Mouse (Mus musculus) CH12.LX (cell line): ENCODE results near the gene Elavl2.

Experiments used
- CHD1 ChIP-seq: IDR thresholded peaks from 2 replicates; pipeline ENCODE4 v1.6.1; 2012; ENCODE audit warnings: low read depth, low read length, improper control_type of control experiment, inconsistent platforms
- CTCF ChIP-seq, 2 experiments: IDR thresholded peaks in 1 of 2; conservative IDR thresholded peaks in 1 of 2; 2 replicates each; pipeline ENCODE4 v1.5.1; 2011 to 2012; ENCODE audit warnings: low read depth in 2 of 2, low read length in 2 of 2, improper control_type of control experiment in 1 of 2, inconsistent platforms in 1 of 2, mild to moderate bottlenecking in 1 of 2, moderate library complexity in 1 of 2
- MAX ChIP-seq: IDR thresholded peaks from 2 replicates; pipeline ENCODE4 v1.6.1; 2011; ENCODE audit warnings: low read length, improper control_type of control experiment
- MEF2A ChIP-seq: IDR thresholded peaks from 2 replicates; pipeline ENCODE4 v1.6.1; 2014; ENCODE audit warnings: low read depth, mild to moderate bottlenecking, inconsistent platforms, low read length, improper control_type of control experiment, borderline replicate concordance
- MXI1 ChIP-seq: IDR thresholded peaks from 2 replicates; pipeline ENCODE4 v1.6.1; 2011; ENCODE audit warnings: mild to moderate bottlenecking, low read depth, low read length, improper control_type of control experiment
- POLR2AphosphoS2 ChIP-seq: IDR thresholded peaks from 2 replicates; pipeline ENCODE4 v1.6.1; 2011; ENCODE audit warnings: low read depth, low read length, improper control_type of control experiment
- USF1 ChIP-seq: IDR thresholded peaks from 2 replicates; pipeline ENCODE4 v1.6.1; 2014; ENCODE audit warnings: low read depth, mild to moderate bottlenecking, inconsistent platforms, low read length, improper control_type of control experiment
- ZC3H11A ChIP-seq: IDR thresholded peaks from 2 replicates; pipeline ENCODE4 v1.6.1; 2012; ENCODE audit warnings: low read depth, mild to moderate bottlenecking, inconsistent platforms, low read length, improper control_type of control experiment

GRCm38 (mm10) chr4:91381201-91381627 lies 19.4 kb downstream of the Elavl2 start:
- TF ChIP-seq ZC3H11A (no peak), MXI1 (no peak), USF1 (no peak), MAX (no peak), CHD1 (no peak), POLR2AphosphoS2 (no peak), MEF2A (no peak), CTCF (conservative IDR thresholded peaks at IDR 0.05 in 1 of 2, IDR thresholded peaks at IDR 0.05 in 1 of 2; ENCODE audit: low read depth in 2 of 2, low read length in 2 of 2) (no peak)
